8 mouse cellular contexts compared by ENCODE assay signal in genomic region chr4:155991211-155991907, GRCm38 (mm10). TPM values are rescaled to one million over a fixed set of nuclear protein-coding genes. Genes with fewer than 3 reads are reported as not detected.
DNase-seq lines count a peak whose midpoint lies in the region; ATAC-seq and TF ChIP-seq lines count a peak whose summit lies in the region.

No protein-coding gene starts in this region.

- peaks cover 12% of the 10 kb centered on the region for H3K36me3 ChIP-seq in kidney, embryonic 16.5 days (ENCODE audit: insufficient read depth, low read length)
- 0 out of 2 replicates have a peak, but pooled peaks cover 2% of the 10 kb centered on the region for H3K36me3 ChIP-seq in heart, embryonic 16.5 days (ENCODE audit: control insufficient read depth, insufficient read depth)
- peaks cover 5% of the 10 kb centered on the region; the same call in 1 of the 2 replicates for H3K36me3 ChIP-seq in liver, postnatal 0 days (replicated peaks; ENCODE audit: insufficient read depth, low read length)

- H3K9ac ChIP-seq in kidney, embryonic 16.5 days (replicated peaks; ENCODE audit: low read length): peak overlapping the region; percentile 94
- H3K9ac ChIP-seq in heart, embryonic 16.5 days (ENCODE audit: low read length): peak overlapping the region; percentile 85
- H3K9ac ChIP-seq in liver, postnatal 0 days (replicated peaks): peak overlapping the region; percentile 65

- no peak for TF ChIP-seq EP300 in liver, postnatal 0 days (IDR thresholded peaks at IDR 0.05; ENCODE audit: low read depth)

- intact Hi-C loops in left cerebral cortex, postnatal 25 days (cut with DNase I): no loop called here
- intact Hi-C loops in gastrocnemius, postnatal 14 days (cut with DNase I; ENCODE audit: low total_unique reads): no loop called here

- no peaks in the 10 kb centered on the region for H3K27me3 ChIP-seq in kidney, embryonic 16.5 days (ENCODE audit: insufficient read depth, low read length)
- H3K27me3 ChIP-seq in heart, embryonic 16.5 days (ENCODE audit: control insufficient read depth, insufficient read depth, low read length): no peaks in the 10 kb centered on the region
- H3K27me3 ChIP-seq in liver, postnatal 0 days (ENCODE audit: insufficient read depth, low read length): no peaks in the 10 kb centered on the region

- peak overlapping the region; percentile 99 for H3K4me2 ChIP-seq in kidney, embryonic 16.5 days (replicated peaks; ENCODE audit: low read depth, low read length)
- peak overlapping the region; percentile 98 for H3K4me2 ChIP-seq in heart, embryonic 16.5 days (ENCODE audit: low read depth, low read length)
- peak overlapping the region; percentile 97 for H3K4me2 ChIP-seq in liver, postnatal 0 days (ENCODE audit: low read depth, low read length)

- ATAC-seq in kidney, embryonic 16.5 days (ENCODE audit: low FRiP score, low TSS enrichment): no peak
- no peak for ATAC-seq in heart, embryonic 16.5 days (replicated peaks; ENCODE audit: extremely low read depth, insufficient read depth, low FRiP score)
- ATAC-seq in liver, postnatal 0 days: no peak

- H3K9me3 ChIP-seq in kidney, embryonic 16.5 days (ENCODE audit: low read length): no peaks in the 10 kb centered on the region
- no peaks in the 10 kb centered on the region for H3K9me3 ChIP-seq in heart, embryonic 16.5 days (replicated peaks; ENCODE audit: control insufficient read depth, low read length)
- no peaks in the 10 kb centered on the region for H3K9me3 ChIP-seq in liver, postnatal 0 days (ENCODE audit: low read length)

- peak overlapping the region; percentile 69 for H3K4me3 ChIP-seq in kidney, embryonic 16.5 days (ENCODE audit: low read length)
- H3K4me3 ChIP-seq in heart, embryonic 16.5 days (ENCODE audit: low read length): peak overlapping the region; percentile 72
- peak overlapping the region; percentile 99 for H3K4me3 ChIP-seq in liver, postnatal 0 days (ENCODE audit: low read depth, low read length)

- H3K27ac ChIP-seq in kidney, embryonic 16.5 days (ENCODE audit: low read length): peak overlapping the region; percentile 96
- peak overlapping the region; percentile 95; the same call in 1 of the 2 replicates for H3K27ac ChIP-seq in heart, embryonic 16.5 days (ENCODE audit: low read length)
- peak overlapping the region; percentile 89; the same call in 1 of the 2 replicates for H3K27ac ChIP-seq in liver, postnatal 0 days (ENCODE audit: low read depth)

- 87% methylated on average over 22 of the region's 22 CpGs for WGBS in kidney, embryonic 16.5 days
- WGBS in heart, embryonic 16.5 days: 84% methylated on average over 22 of the region's 22 CpGs
- 73% methylated on average over 22 of the region's 22 CpGs for WGBS in liver, postnatal 0 days (ENCODE audit: insufficient replicate concordance)

- H3K4me1 ChIP-seq in kidney, embryonic 16.5 days (ENCODE audit: insufficient read depth, low read length): peaks cover 24% of the 10 kb centered on the region
- peaks cover 22% of the 10 kb centered on the region for H3K4me1 ChIP-seq in heart, embryonic 16.5 days (ENCODE audit: control insufficient read depth, insufficient read depth, low read length)
- H3K4me1 ChIP-seq in liver, postnatal 0 days (ENCODE audit: insufficient read depth): peaks cover 34% of the 10 kb centered on the region

- no peak for DNase-seq in kidney, postnatal 10 days
- DNase-seq in ZHBTc4 (ENCODE audit: low read depth, low spot score): peak; percentile 52
- peak; percentile 55 for DNase-seq in liver, postnatal 0 days
- peak; percentile 3 to 31 for DNase-seq in spleen, postnatal 36 days (ENCODE audit: low spot score in 2 of 2)
- no peak for DNase-seq in left cerebral cortex, postnatal 25 days (ENCODE audit: low spot score in 2 of 2)
- no peak for DNase-seq in gastrocnemius, postnatal 14 days

- no peak for TF ChIP-seq CTCF in liver, postnatal 0 days (IDR thresholded peaks at IDR 0.05; ENCODE audit: low read depth)

RNA-seq across cellular contexts. Expression of gene B3galt6, which starts 1.1 kb away (rescaled TPM):
- polyA plus RNA-seq in kidney, embryonic 16.5 days (2015; fragmentation: Nextera tagmentation; extraction: Ambion mirVana): 18.0 and 18.7 TPM in 2 replicates
- polyA plus RNA-seq in heart, embryonic 16.5 days (2015; fragmentation: Nextera tagmentation; extraction: Ambion mirVana): 8.6 and 9.1 TPM in 2 replicates
- 3.5 and 4.7 TPM in 2 replicates for polyA plus RNA-seq in liver, postnatal 0 days (2015; fragmentation: Nextera tagmentation; extraction: Ambion mirVana)
- total RNA-seq in left cerebral cortex, postnatal 25 days (2021): 10 to 100 TPM in 1 of 2 experiments, 1 to 10 TPM in 1; 9.7 to 10.5 TPM
- total RNA-seq in gastrocnemius, postnatal 14 days (2021): 1 to 10 TPM; 2.6 TPM

RNA-seq across cellular contexts. Expression of gene Sdf4, which starts 1.3 kb away (rescaled TPM):
- 173 and 182 TPM in 2 replicates for polyA plus RNA-seq in kidney, embryonic 16.5 days (2015; fragmentation: Nextera tagmentation; extraction: Ambion mirVana)
- polyA plus RNA-seq in heart, embryonic 16.5 days (2015; fragmentation: Nextera tagmentation; extraction: Ambion mirVana): 122 and 128 TPM in 2 replicates
- 91.5 and 94.2 TPM in 2 replicates for polyA plus RNA-seq in liver, postnatal 0 days (2015; fragmentation: Nextera tagmentation; extraction: Ambion mirVana)
- 100 to 1,000 TPM; 182 to 184 TPM for total RNA-seq in left cerebral cortex, postnatal 25 days (2021)
- 10 to 100 TPM; 77.4 to 78.0 TPM for total RNA-seq in gastrocnemius, postnatal 14 days (2021)

RNA-seq across cellular contexts. Expression of gene Tnfrsf4, which starts 22.3 kb away (rescaled TPM):
- 0.90 and 1.2 TPM in 2 replicates for polyA plus RNA-seq in kidney, embryonic 16.5 days (2015; fragmentation: Nextera tagmentation; extraction: Ambion mirVana)
- 0.95 and 1.5 TPM in 2 replicates for polyA plus RNA-seq in heart, embryonic 16.5 days (2015; fragmentation: Nextera tagmentation; extraction: Ambion mirVana)
- polyA plus RNA-seq in liver, postnatal 0 days (2015; fragmentation: Nextera tagmentation; extraction: Ambion mirVana): 0.26 and 0.36 TPM in 2 replicates
- 1 to 10 TPM; 2.0 to 2.1 TPM for total RNA-seq in left cerebral cortex, postnatal 25 days (2021)
- under 1 TPM; 0.64 to 0.82 TPM for total RNA-seq in gastrocnemius, postnatal 14 days (2021)

RNA-seq across cellular contexts. Expression of gene C1qtnf12, which starts 29.2 kb away (rescaled TPM):
- polyA plus RNA-seq in kidney, embryonic 16.5 days (2015; fragmentation: Nextera tagmentation; extraction: Ambion mirVana): 123 and 137 TPM in 2 replicates
- 23.1 and 28.9 TPM in 2 replicates for polyA plus RNA-seq in heart, embryonic 16.5 days (2015; fragmentation: Nextera tagmentation; extraction: Ambion mirVana)
- polyA plus RNA-seq in liver, postnatal 0 days (2015; fragmentation: Nextera tagmentation; extraction: Ambion mirVana): 39.5 and 39.7 TPM in 2 replicates
- 10 to 100 TPM; 12.8 to 21.8 TPM for total RNA-seq in left cerebral cortex, postnatal 25 days (2021)
- total RNA-seq in gastrocnemius, postnatal 14 days (2021): 10 to 100 TPM; 13.3 to 19.9 TPM

RNA-seq across cellular contexts. Expression of gene Tnfrsf18, which starts 34.6 kb away (rescaled TPM):
- 1.3 and 2.5 TPM in 2 replicates for polyA plus RNA-seq in kidney, embryonic 16.5 days (2015; fragmentation: Nextera tagmentation; extraction: Ambion mirVana)
- 2.3 and 2.6 TPM in 2 replicates for polyA plus RNA-seq in heart, embryonic 16.5 days (2015; fragmentation: Nextera tagmentation; extraction: Ambion mirVana)
- polyA plus RNA-seq in liver, postnatal 0 days (2015; fragmentation: Nextera tagmentation; extraction: Ambion mirVana): 0.78 and 1.2 TPM in 2 replicates
- total RNA-seq in left cerebral cortex, postnatal 25 days (2021): not detected
- total RNA-seq in gastrocnemius, postnatal 14 days (2021): not detected

Comparison
In these comparisons a context has a peak if more than half of its experiments do, and no peak if none do; other contexts are left out.
1. DNase-seq: peak in ZHBTc4 (single experiment), liver, postnatal 0 days (single experiment) and spleen, postnatal 36 days (2 of 2); none in kidney, postnatal 10 days (single experiment), left cerebral cortex, postnatal 25 days (0 of 2) and gastrocnemius, postnatal 14 days (single experiment).
2. Peak in every context shown above with its lines, with median percentiles within 50 percentile points of each other: H3K27ac ChIP-seq, H3K4me2 ChIP-seq, H3K4me3 ChIP-seq and H3K9ac ChIP-seq.